Mouse (Mus musculus): ENCODE results near the gene Uba2. TPM values are rescaled to one million over a fixed set of nuclear protein-coding genes. Genes with fewer than 3 reads are reported as not detected.
"Not testable (repeated sequence)": the region's sequence is repeated elsewhere in the genome, so short reads cannot be mapped to it uniquely, and the experiment has no call there.

Gene Uba2
- polyA plus RNA-seq, 1 experiment, result not detected

- Histone ChIP-seq H3K4me3 (ENCODE audit: insufficient read depth, low read depth, low read length) (no peak overlapping the region), H3K27ac (ENCODE audit: insufficient read depth, low read depth, low read length) (no peak overlapping the region), H3K4me1 (ENCODE audit: control insufficient read depth, insufficient read depth, low read length) (no peaks in the 10 kb centered on the region)
- TF ChIP-seq CTCF (IDR thresholded peaks at IDR 0.05; ENCODE audit: insufficient read depth, low read depth, low read length), result no peak
- 97% methylated on average over 2 of the region's 2 CpGs for WGBS
Observed at GRCm38 (mm10) chr7:34200829-34201228, 31.4 kb upstream of the Uba2 start.

GRCm38 (mm10) chr7:34198346-34198745 lies 28.9 kb upstream of the Uba2 start:
- TF ChIP-seq POLR2A (IDR thresholded peaks at IDR 0.05; ENCODE audit: insufficient read depth, low read depth, low read length), result no peak
- TF ChIP-seq CTCF (IDR thresholded peaks at IDR 0.05; ENCODE audit: insufficient read depth, low read depth, low read length), result no peak
- WGBS, result 54% methylated on average over 3 of the region's 3 CpGs
- Histone ChIP-seq H3K4me1 (ENCODE audit: control insufficient read depth, insufficient read depth, low read length) (peaks cover 3% of the 10 kb centered on the region; the same call in 1 of the 2 replicates), H3K4me3 (ENCODE audit: insufficient read depth, low read depth, low read length) (no peak overlapping the region), H3K27ac (ENCODE audit: insufficient read depth, low read depth, low read length) (no peak overlapping the region)

GRCm38 (mm10) chr7:34196132-34197128 lies 27.0 kb upstream of the Uba2 start, which contains the start of gene Pdcd2l:
Gene Pdcd2l, minus strand, starts transcription at chr7:34196661.
- WGBS, result 3% methylated on average over 70 of the region's 70 CpGs
- TF ChIP-seq POLR2A (IDR thresholded peaks at IDR 0.05; ENCODE audit: insufficient read depth, low read depth, low read length), result peak; percentile 51; the same call in 1 of the 2 replicates
- TF ChIP-seq CTCF (IDR thresholded peaks at IDR 0.05; ENCODE audit: insufficient read depth, low read depth, low read length), result no peak
- Histone ChIP-seq H3K4me1 (ENCODE audit: control insufficient read depth, insufficient read depth, low read length) (peaks cover 3% of the 10 kb centered on the region; the same call in 1 of the 2 replicates), H3K4me3 (ENCODE audit: insufficient read depth, low read depth, low read length) (peak within 1 kb of the TSS; percentile 88), H3K27ac (ENCODE audit: insufficient read depth, low read depth, low read length) (no peak within 1 kb of the TSS)

GRCm38 (mm10) chr7:34195632-34196031 lies 26.2 kb upstream of the Uba2 start:
- Histone ChIP-seq H3K4me3 (ENCODE audit: insufficient read depth, low read depth, low read length) (peak overlapping the region; percentile 88), H3K27ac (ENCODE audit: insufficient read depth, low read depth, low read length) (no peak overlapping the region), H3K4me1 (ENCODE audit: control insufficient read depth, insufficient read depth, low read length) (peaks cover 3% of the 10 kb centered on the region; the same call in 1 of the 2 replicates)
- TF ChIP-seq POLR2A (IDR thresholded peaks at IDR 0.05; ENCODE audit: insufficient read depth, low read depth, low read length) (no peak), CTCF (IDR thresholded peaks at IDR 0.05; ENCODE audit: insufficient read depth, low read depth, low read length) (no peak)
- 37% methylated on average over 3 of the region's 3 CpGs for WGBS

- Histone ChIP-seq H3K27ac (ENCODE audit: insufficient read depth, low read depth, low read length) (no peak overlapping the region), H3K4me3 (ENCODE audit: insufficient read depth, low read depth, low read length) (no peak overlapping the region), H3K4me1 (ENCODE audit: control insufficient read depth, insufficient read depth, low read length) (peaks cover 3% of the 10 kb centered on the region; the same call in 1 of the 2 replicates)
- TF ChIP-seq CTCF (IDR thresholded peaks at IDR 0.05; ENCODE audit: insufficient read depth, low read depth, low read length) (no peak), POLR2A (IDR thresholded peaks at IDR 0.05; ENCODE audit: insufficient read depth, low read depth, low read length) (no peak)
- WGBS, result 90% methylated on average over 6 of the region's 6 CpGs
Observed at GRCm38 (mm10) chr7:34192825-34193224, 23.4 kb upstream of the Uba2 start.

- TF ChIP-seq CTCF (IDR thresholded peaks at IDR 0.05; ENCODE audit: insufficient read depth, low read depth, low read length) (no peak), POLR2A (IDR thresholded peaks at IDR 0.05; ENCODE audit: insufficient read depth, low read depth, low read length) (no peak)
- Histone ChIP-seq H3K27ac (ENCODE audit: insufficient read depth, low read depth, low read length) (no peak overlapping the region), H3K4me1 (ENCODE audit: control insufficient read depth, insufficient read depth, low read length) (no peaks in the 10 kb centered on the region), H3K4me3 (ENCODE audit: insufficient read depth, low read depth, low read length) (no peak overlapping the region)
- WGBS, result 84% methylated on average over 12 of the region's 12 CpGs
Observed at GRCm38 (mm10) chr7:34189376-34189989, 20.1 kb upstream of the Uba2 start.

- Histone ChIP-seq H3K4me1 (ENCODE audit: control insufficient read depth, insufficient read depth, low read length) (no peaks in the 10 kb centered on the region), H3K4me3 (ENCODE audit: insufficient read depth, low read depth, low read length) (no peak overlapping the region), H3K27ac (ENCODE audit: insufficient read depth, low read depth, low read length) (no peak overlapping the region)
- TF ChIP-seq POLR2A (IDR thresholded peaks at IDR 0.05; ENCODE audit: insufficient read depth, low read depth, low read length) (no peak), CTCF (IDR thresholded peaks at IDR 0.05; ENCODE audit: insufficient read depth, low read depth, low read length) (no peak)
- WGBS, result 90% methylated on average over 3 of the region's 3 CpGs
Observed at GRCm38 (mm10) chr7:34183794-34184193, 14.4 kb upstream of the Uba2 start.

- Histone ChIP-seq H3K4me3 (ENCODE audit: insufficient read depth, low read depth, low read length) (no peak overlapping the region), H3K27ac (ENCODE audit: insufficient read depth, low read depth, low read length) (no peak overlapping the region), H3K4me1 (ENCODE audit: control insufficient read depth, insufficient read depth, low read length) (no peaks in the 10 kb centered on the region)
- no peak for TF ChIP-seq POLR2A (IDR thresholded peaks at IDR 0.05; ENCODE audit: insufficient read depth, low read depth, low read length)
- TF ChIP-seq CTCF (IDR thresholded peaks at IDR 0.05; ENCODE audit: insufficient read depth, low read depth, low read length), result no peak
- WGBS, result 94% methylated on average over 13 of the region's 13 CpGs
Observed at GRCm38 (mm10) chr7:34183356-34183755, 14.0 kb upstream of the Uba2 start.

- H3K4me3 ChIP-seq (ENCODE audit: insufficient read depth, low read depth, low read length); H3K4me1 ChIP-seq (ENCODE audit: control insufficient read depth, insufficient read depth, low read length); H3K27ac ChIP-seq (ENCODE audit: insufficient read depth, low read depth, low read length): not testable (repeated sequence)
- WGBS, result 86% methylated on average over 6 of the region's 6 CpGs
Observed at GRCm38 (mm10) chr7:34176241-34176640, 6.8 kb upstream of the Uba2 start.
